Mouse (Mus musculus) embryonic fibroblast, embryonic 13.5 days (primary cell): Measurements from ENCODE around the gene Wasf2. TPM values are rescaled to one million over a fixed set of nuclear protein-coding genes. Genes with fewer than 3 reads are reported as not detected.
"Not testable (repeated sequence)": the region's sequence is repeated elsewhere in the genome, so short reads cannot be mapped to it uniquely, and the experiment has no call there.

ENCODE experiments used
- H3K27ac ChIP-seq: 2 replicates; pipeline ENCODE4 v1.5.1; 2012; ENCODE audit warnings: low read length, control low read depth, inconsistent platforms; ENCODE audit not compliant: insufficient read depth
- H3K4me1 ChIP-seq: 2 replicates; pipeline ENCODE4 v1.6.1; 2011; ENCODE audit warnings: low read length; ENCODE audit not compliant: control insufficient read depth, insufficient read depth
- H3K4me3 ChIP-seq: 2 replicates; pipeline ENCODE4 v1.5.1; 2011; ENCODE audit warnings: mild to moderate bottlenecking, control low read depth, low read length; ENCODE audit not compliant: insufficient read depth
- CTCF ChIP-seq: IDR thresholded peaks from 2 replicates; pipeline ENCODE4 v1.5.1; 2011; ENCODE audit warnings: mild to moderate bottlenecking, control low read depth, low read length, moderate library complexity, borderline replicate concordance; ENCODE audit not compliant: insufficient read depth
- POLR2A ChIP-seq: IDR thresholded peaks from 2 replicates; pipeline ENCODE4 v1.6.1; 2011; ENCODE audit warnings: low read depth, mild to moderate bottlenecking, control low read depth, low read length, moderate library complexity
- polyA plus RNA-seq: library from polyadenylated mRNA; stranded (reverse); fragments of >200 nt; gene quantifications from 2 replicates; pipeline ENCODE4 v1.2.4, GENCODE M21; 2011; ENCODE audit warnings: low read depth; ENCODE audit not compliant: missing spikeins, insufficient read length

Gene Wasf2
- polyA plus RNA-seq, 1 experiment = 107 TPM

DNA sequence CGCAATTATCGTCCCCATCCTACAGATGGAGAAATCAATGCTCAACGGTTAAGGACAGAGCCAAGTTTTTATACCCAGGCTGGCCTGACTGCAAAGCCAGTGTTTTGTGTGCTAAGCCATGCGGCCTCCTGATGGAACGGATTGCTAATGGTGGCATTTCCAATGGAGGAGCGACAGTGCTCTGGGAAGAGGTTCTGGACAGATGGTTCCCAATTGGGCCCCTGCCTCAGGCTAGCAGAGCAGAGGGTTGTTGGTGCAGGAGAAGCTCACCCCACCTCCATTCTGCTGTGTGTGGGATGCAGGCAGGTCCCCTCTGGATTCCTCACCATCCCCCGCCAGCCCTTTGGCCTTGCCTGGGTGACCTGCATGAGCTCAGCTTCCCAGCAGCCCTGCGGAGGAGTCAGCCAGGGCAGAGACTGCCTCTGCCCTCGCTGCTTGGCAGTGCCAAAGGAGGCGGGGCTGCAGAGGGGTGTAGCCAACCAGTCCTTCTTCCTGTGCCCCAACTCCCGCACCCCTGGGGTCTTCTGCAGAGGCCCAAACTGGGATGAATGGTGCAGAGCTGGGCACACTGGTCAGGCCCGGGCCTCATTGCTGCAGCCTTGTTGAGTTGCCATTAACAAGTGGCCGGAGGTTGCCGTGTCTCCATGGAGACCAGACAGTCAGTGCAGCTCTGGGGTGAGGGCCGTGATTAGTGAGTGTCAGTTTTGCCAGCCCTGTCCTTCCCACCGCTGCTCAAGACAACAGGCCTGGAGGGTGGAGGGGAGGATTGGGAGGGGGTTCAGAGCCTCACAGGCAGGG lies 35.2 kb upstream of the Wasf2 start:
- peaks cover 31% of the 10 kb centered on the region for H3K4me1 ChIP-seq
- TF ChIP-seq POLR2A (no peak; the same call in 1 of the 2 replicates), CTCF (no peak)
- no peak overlapping the region for H3K4me3 ChIP-seq
- H3K27ac ChIP-seq = peak overlapping the region; percentile 20

DNA sequence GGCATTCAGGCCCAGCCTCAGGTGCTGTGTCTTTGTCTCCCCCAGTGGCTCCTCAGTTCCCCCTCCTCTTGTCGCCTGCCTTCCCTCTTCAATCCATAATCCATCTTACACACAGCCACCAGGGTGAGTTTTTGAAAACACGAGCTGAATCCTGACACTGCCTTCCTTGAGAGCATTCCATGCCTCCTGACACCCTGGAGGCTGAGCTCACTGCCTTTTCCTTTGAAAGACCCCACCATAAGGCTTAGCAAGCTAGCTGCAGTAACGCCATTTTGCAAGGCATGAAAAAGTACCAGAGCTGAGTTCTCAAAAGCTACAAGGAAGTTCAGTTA lies 34.6 kb upstream of the Wasf2 start:
- H3K27ac ChIP-seq = peak overlapping the region; percentile 20
- not testable (repeated sequence) for H3K4me3 ChIP-seq
- H3K4me1 ChIP-seq = peaks cover 26% of the 10 kb centered on the region

DNA sequence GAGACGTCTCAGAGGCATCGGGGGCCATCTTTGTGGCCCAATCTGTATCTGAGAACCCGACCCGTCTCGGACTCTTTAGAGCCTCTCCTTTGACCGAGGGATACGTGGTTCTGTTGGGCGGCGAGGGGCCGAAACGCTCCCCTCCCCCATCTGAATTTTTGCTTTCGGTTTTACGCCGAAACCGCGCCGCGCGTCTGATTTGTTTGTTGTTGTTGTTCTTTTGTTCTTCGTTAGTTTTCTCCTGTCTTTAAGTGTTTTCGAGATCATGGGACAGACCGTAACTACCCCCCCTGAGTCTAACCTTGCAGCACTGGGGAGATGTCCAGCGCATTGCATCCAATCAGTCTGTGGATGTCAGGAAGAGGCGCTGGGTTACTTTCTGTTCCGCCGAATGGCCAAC lies 33.6 kb upstream of the Wasf2 start:
- Histone ChIP-seq H3K4me3 (peak overlapping the region; percentile 36), H3K4me1 (peaks cover 18% of the 10 kb centered on the region)
- not testable (repeated sequence) for H3K27ac ChIP-seq

DNA sequence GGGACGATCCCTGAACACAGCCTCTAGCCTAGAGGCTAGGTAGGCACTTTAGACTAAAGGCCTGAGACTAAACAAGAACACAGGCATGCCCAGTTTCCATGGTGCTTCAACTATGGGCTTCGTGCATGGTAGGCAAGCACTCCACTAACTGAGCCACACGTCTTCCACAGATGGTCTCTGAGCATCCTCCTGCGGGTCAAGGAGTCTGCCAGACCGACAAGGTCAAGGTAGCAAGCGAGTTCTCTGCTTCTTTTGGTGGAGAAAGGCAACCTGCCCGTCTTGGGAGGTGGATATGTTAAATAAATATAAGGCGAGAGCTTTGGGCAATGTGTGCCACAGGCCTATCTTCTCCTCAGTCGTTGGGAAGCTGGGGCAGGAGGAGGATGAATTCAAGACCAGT lies 28.6 kb upstream of the Wasf2 start:
- Histone ChIP-seq H3K27ac (no peak overlapping the region), H3K4me1 (no peaks in the 10 kb centered on the region; the same call in 1 of the 2 replicates), H3K4me3 (no peak overlapping the region)
- TF ChIP-seq POLR2A (no peak), CTCF (no peak)

DNA sequence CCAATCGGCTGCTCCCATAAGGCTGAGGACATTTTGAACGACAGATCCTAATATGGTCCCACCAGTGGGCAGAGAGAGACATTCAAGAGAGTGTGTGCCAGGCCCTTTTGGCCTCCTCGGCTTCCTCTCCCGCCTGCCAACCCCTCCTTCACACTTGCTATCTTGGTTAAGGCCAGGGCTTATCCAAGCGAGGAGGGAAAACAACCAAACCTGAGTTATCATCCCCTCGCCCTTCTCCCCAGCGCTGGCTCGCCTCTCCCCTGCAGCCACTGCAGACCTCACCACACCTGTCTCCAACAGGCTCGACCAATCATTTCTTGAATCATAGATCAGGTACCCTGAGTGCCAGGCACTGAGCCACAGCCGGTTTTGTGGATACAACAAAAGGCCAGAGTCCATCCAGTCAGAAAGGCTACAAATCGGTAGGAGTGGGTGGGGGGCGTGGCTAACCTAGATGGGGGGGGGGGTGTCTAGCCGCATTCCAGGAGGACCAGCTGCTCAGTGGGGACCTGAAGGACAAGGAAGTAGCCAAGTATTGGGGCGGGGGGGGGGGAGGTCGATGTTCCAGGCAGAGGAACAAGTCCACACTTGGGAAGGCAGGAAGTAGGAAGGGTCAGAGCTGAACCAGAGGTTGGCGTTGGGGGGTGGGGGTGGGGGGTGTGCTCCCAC lies 26.6 kb upstream of the Wasf2 start:
- Histone ChIP-seq H3K4me1 (peaks cover 2% of the 10 kb centered on the region; the same call in 1 of the 2 replicates), H3K4me3 (no peak overlapping the region), H3K27ac (peak overlapping the region; percentile 8; the same call in 1 of the 2 replicates)
- TF ChIP-seq CTCF (no peak), POLR2A (no peak)

DNA sequence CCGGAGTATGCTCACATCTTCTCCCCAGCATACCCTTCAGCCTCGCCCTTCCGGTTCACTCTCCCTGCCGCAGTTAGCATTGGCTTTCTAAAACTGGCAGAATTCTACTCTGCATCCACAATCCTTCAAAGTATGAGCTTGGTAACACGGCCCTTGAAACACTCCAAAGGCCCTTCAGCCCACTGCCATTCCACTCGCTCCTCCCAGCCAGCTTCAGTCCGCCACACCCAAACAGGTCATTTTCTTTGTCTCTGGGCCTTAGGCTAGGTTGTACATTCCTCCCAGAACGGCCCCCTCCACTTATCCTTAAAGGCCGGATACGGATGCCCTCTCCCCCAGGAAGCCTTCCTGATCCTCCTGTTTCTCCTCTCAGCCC lies 26.1 kb upstream of the Wasf2 start:
- peak overlapping the region; percentile 3; the same call in 1 of the 2 replicates for H3K27ac ChIP-seq
- no peak for TF ChIP-seq CTCF
- TF ChIP-seq POLR2A = no peak
- peaks cover 4% of the 10 kb centered on the region; the same call in 1 of the 2 replicates for H3K4me1 ChIP-seq
- no peak overlapping the region for H3K4me3 ChIP-seq

DNA sequence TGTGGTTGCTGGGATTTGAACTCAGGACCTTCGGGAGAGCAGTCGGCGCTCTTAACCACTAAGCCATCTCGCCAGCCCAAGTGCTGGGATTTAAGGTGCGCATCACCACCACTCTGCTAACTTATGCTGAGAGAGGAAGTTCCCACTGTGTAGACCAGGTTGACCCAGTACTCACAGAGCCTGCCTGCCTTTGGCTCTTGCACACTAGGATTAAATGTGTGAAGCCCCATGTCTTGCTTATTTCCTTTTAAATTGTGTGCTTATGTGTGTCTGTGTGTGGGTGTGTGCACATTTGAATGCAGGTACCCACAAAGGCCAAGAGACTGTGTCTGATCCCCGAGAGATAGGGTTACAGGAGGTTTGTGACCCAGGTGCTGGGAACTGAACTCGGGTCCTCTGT lies 23.6 kb upstream of the Wasf2 start:
- no peak overlapping the region for H3K27ac ChIP-seq
- TF ChIP-seq POLR2A (no peak), CTCF (no peak)

DNA sequence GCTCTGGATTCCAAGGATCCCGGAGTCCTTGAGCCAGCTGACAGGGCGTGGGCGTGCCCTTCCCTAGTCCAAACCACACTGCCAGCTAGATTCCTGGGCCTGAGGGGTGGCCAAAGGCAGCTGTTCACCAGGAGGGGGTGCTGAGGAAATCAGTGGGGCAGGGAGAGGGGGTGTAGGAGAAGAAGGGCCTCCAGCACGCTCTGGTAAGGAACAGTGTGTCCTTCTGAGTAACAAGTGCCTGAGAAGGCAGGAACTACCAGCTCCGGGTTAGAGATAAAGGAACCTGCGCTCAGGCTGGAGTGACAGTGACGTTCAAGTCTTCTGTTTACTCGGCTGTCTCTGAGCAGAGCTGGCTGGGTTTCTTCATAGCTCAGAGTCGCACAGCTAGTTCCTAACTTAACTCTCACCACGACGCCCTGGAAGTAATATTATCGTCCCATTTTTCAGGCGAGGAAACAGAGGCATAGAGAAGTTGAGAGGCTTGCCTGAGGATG lies 22.5 kb upstream of the Wasf2 start:
- H3K4me3 ChIP-seq = no peak overlapping the region
- H3K27ac ChIP-seq = peak overlapping the region; percentile 92
- TF ChIP-seq POLR2A = no peak; the same call in 1 of the 2 replicates
- no peak for TF ChIP-seq CTCF
- H3K4me1 ChIP-seq = peaks cover 5% of the 10 kb centered on the region; the same call in 1 of the 2 replicates

More for the DNA sequence above, 23.6 kb upstream of the Wasf2 start:
- Histone ChIP-seq H3K4me1 (peaks cover 5% of the 10 kb centered on the region; the same call in 1 of the 2 replicates), H3K4me3 (no peak overlapping the region)

DNA sequence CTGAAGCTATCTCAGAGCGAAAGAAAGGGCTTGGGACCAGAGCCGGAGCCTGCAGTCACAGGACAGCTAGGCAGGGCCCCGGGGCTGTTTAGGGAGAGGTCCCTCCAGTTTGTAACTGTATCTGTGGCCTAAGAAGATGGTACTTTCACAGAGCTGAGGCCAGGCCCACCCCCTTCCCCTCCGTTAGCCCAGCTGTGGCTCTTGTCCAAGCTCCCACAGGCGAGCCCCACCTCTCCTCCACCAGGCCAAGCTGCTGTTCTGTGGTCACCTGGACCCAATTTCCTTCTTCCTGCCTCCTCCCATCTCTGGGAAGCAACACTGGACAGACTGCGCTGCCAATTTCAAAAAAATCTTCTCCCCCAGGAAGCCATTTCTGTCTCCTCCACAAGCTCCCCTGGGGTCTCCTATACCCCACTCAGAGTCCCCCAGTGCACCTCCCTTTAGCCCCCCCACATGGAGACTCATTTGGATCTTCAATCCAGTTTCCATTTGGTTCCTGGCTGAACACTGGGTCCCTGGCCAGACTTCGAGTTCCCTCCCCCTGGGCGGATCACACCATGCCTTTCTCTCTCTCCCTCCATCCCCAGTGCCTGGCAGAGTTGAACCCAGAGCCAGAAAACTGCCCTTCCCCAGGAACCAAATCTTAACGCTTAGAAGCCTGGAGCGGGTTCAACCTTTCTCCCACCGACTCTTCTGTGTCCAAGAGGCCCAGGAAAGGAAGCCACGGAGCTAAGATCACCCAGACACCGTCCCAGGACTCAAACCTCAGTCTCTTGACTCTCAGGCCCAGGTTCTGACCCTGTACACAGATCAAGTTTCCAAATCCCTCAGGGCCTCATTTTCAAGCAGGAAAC lies 21.6 kb upstream of the Wasf2 start:
- Histone ChIP-seq H3K4me1 (0 out of 2 replicates have a peak, but pooled peaks cover 5% of the 10 kb centered on the region), H3K4me3 (no peak overlapping the region), H3K27ac (peak overlapping the region; percentile 92)
- TF ChIP-seq POLR2A = no peak
